Mouse (Mus musculus) CH12.LX (cell line): ENCODE results near the gene Flt3l. TPM values are rescaled to one million over a fixed set of nuclear protein-coding genes. Genes with fewer than 3 reads are reported as not detected.

Experiments
- DNase-seq: peaks from one replicate; pipeline ENCODE4 v3.0.0-alpha.2; 2013; ENCODE audit errors: extremely low read depth
- H3K27ac ChIP-seq: 2 replicates; pipeline ENCODE4 v1.5.1; 2012; ENCODE audit warnings: low read depth, mild to moderate bottlenecking, control low read depth, moderate library complexity; ENCODE audit not compliant: insufficient read depth
- H3K27me3 ChIP-seq: replicated peaks from 2 replicates; pipeline ENCODE3; 2012; ENCODE audit warnings: inconsistent platforms
- H3K36me3 ChIP-seq, 2 experiments: replicated peaks in 1 of 2; 2 replicates each; pipeline versions ENCODE3 to v1.6.1; 2012; ENCODE audit warnings: inconsistent platforms in 1 of 2, low read length in 1 of 2, mild to moderate bottlenecking in 1 of 2, mixed read lengths in 1 of 2, moderate library complexity in 1 of 2; ENCODE audit not compliant: control insufficient read depth in 1 of 2, insufficient read depth in 1 of 2
- H3K4me1 ChIP-seq, 2 experiments: 2 replicates each; pipeline ENCODE4 v1.6.1; 2012; ENCODE audit warnings: inconsistent platforms in 1 of 2, moderate library complexity in 1 of 2; ENCODE audit not compliant: insufficient read depth in 2 of 2, control insufficient read depth in 1 of 2
- H3K4me2 ChIP-seq: 2 replicates; pipeline ENCODE4 v1.6.1; 2012; ENCODE audit warnings: low read depth, mild to moderate bottlenecking, control low read depth; ENCODE audit not compliant: poor library complexity, insufficient read depth, severe bottlenecking
- H3K4me3 ChIP-seq, 3 experiments: fragments of 150-350 bp in 1 of 3; sonication (generic) in 1 of 3; replicated peaks in 1 of 3; 2 replicates each; pipeline versions ENCODE3 to v1.5.1; 2011 to 2012; ENCODE audit warnings: low read depth in 2 of 3, low read length in 2 of 3, mild to moderate bottlenecking in 2 of 3, moderate library complexity in 2 of 3, control low read depth in 1 of 3, improper control_type of control experiment in 1 of 3, inconsistent platforms in 1 of 3, mixed read lengths in 1 of 3; ENCODE audit not compliant: poor library complexity in 1 of 3
- H3K79me2 ChIP-seq: replicated peaks from 2 replicates; pipeline ENCODE4 v1.6.1; 2012; ENCODE audit warnings: mild to moderate bottlenecking, moderate library complexity; ENCODE audit not compliant: control insufficient read depth, poor library complexity, insufficient read depth, severe bottlenecking; ENCODE audit errors: extremely low read depth
- H3K9ac ChIP-seq: 2 replicates; pipeline ENCODE4 v1.6.1; 2012; ENCODE audit warnings: low read depth, mild to moderate bottlenecking, control low read depth, moderate library complexity; ENCODE audit not compliant: insufficient read depth
- H3K9me3 ChIP-seq: replicated peaks from 2 replicates; pipeline ENCODE3; 2012; ENCODE audit warnings: low read length, inconsistent platforms, mixed read lengths
- CHD2 ChIP-seq: IDR thresholded peaks from 2 replicates; pipeline ENCODE4 v1.6.1; 2011; ENCODE audit warnings: low read length, improper control_type of control experiment
- EP300 ChIP-seq: IDR thresholded peaks from 2 replicates; pipeline ENCODE4 v1.6.1; 2011; ENCODE audit warnings: low read length, improper control_type of control experiment
- ETS1 ChIP-seq: conservative IDR thresholded peaks from 2 replicates; pipeline ENCODE4 v1.6.1; 2012; ENCODE audit warnings: low read depth, mild to moderate bottlenecking, inconsistent platforms, low read length, improper control_type of control experiment, moderate library complexity
- GABPA ChIP-seq: IDR thresholded peaks from 2 replicates; pipeline ENCODE4 v1.6.1; 2012; ENCODE audit warnings: low read depth, low read length, improper control_type of control experiment, inconsistent platforms; ENCODE audit not compliant: insufficient replicate concordance
- IRF4 ChIP-seq: IDR thresholded peaks from 2 replicates; pipeline ENCODE4 v1.6.1; 2014; ENCODE audit warnings: low read depth, mild to moderate bottlenecking, inconsistent platforms, low read length, improper control_type of control experiment
- JUND ChIP-seq: conservative IDR thresholded peaks from 2 replicates; pipeline ENCODE4 v1.6.1; 2011; ENCODE audit warnings: low read depth, low read length, improper control_type of control experiment
- MYC ChIP-seq: IDR thresholded peaks from 2 replicates; pipeline ENCODE4 v1.6.1; 2011; ENCODE audit warnings: low read depth, mild to moderate bottlenecking, improper control_type of control experiment, low read length
- NELFE ChIP-seq: IDR thresholded peaks from 2 replicates; pipeline ENCODE4 v1.6.1; 2011; ENCODE audit warnings: low read depth, low read length, improper control_type of control experiment
- NRF1 ChIP-seq: IDR thresholded peaks from 2 replicates; pipeline ENCODE4 v1.6.1; 2014; ENCODE audit warnings: low read depth, mild to moderate bottlenecking, inconsistent platforms, low read length, improper control_type of control experiment, moderate library complexity
- POLR2A ChIP-seq: IDR thresholded peaks from 2 replicates; pipeline ENCODE4 v1.6.1; 2011; ENCODE audit warnings: low read depth, mild to moderate bottlenecking, improper control_type of control experiment, low read length
- RCOR1 ChIP-seq: conservative IDR thresholded peaks from 2 replicates; pipeline ENCODE4 v1.6.1; 2012; ENCODE audit warnings: low read depth, mild to moderate bottlenecking, inconsistent platforms, low read length, improper control_type of control experiment
- SIN3A ChIP-seq: IDR thresholded peaks from 2 replicates; pipeline ENCODE4 v1.6.1; 2012; ENCODE audit warnings: low read length, improper control_type of control experiment, inconsistent platforms
- SMC3 ChIP-seq: IDR thresholded peaks from 2 replicates; pipeline ENCODE4 v1.6.1; 2011; ENCODE audit warnings: low read depth, low read length, improper control_type of control experiment
- TCF12 ChIP-seq: IDR thresholded peaks from 2 replicates; pipeline ENCODE4 v1.6.1; 2014; ENCODE audit warnings: low read depth, mild to moderate bottlenecking, inconsistent platforms, low read length, improper control_type of control experiment
- USF1 ChIP-seq: IDR thresholded peaks from 2 replicates; pipeline ENCODE4 v1.6.1; 2014; ENCODE audit warnings: low read depth, mild to moderate bottlenecking, inconsistent platforms, low read length, improper control_type of control experiment
- ZMIZ1 ChIP-seq: IDR thresholded peaks from 2 replicates; pipeline ENCODE4 v1.6.1; 2012; ENCODE audit warnings: low read depth, mild to moderate bottlenecking, inconsistent platforms, low read length, improper control_type of control experiment
- dilution Hi-C: fragments of 300-500 bp; cut with MboI; formaldehyde crosslinking; loops from 2 replicates; pipeline ENCODE4 v1.14.3; 2020; ENCODE audit warnings: low sequenced_read_pairs; ENCODE audit not compliant: extremely low pct_unique_long_range_greater_than_20kb, extremely low pct_ligation_motif_present
- in situ Hi-C: fragments of 300-500 bp; cut with MboI; formaldehyde crosslinking; loops from 3 replicates; pipeline ENCODE4 v1.14.3; 2019; ENCODE audit warnings: low sequenced_read_pairs, low pct_ligation_motif_present, low pct_unique_long_range_greater_than_20kb, mixed read lengths
- polyA plus RNA-seq: library from polyadenylated mRNA; unstranded; fragments of >175 nt; gene quantifications from 2 replicates; pipeline ENCODE4 v1.2.1, GENCODE M21; 2012; ENCODE audit warnings: low read depth; ENCODE audit not compliant: insufficient read length
- total RNA-seq, 2 experiments: library from RNA; depleted of rRNA; stranded (reverse); fragments of 300-350 nt in 1 of 2; fragments of >200 nt in 1 of 2; gene quantifications; 2 replicates each; pipeline ENCODE4 v1.2.3; 2012 to 2014

Flt3l gene
- total and polyA plus RNA-seq, 3 experiments, result 4.6 to 14.9 (median 4.9) TPM

GRCm38 (mm10) chr7:45144368-45145174 lies 8.3 kb upstream of the Flt3l start:
- no peaks in the 10 kb centered on the region for H3K79me2 ChIP-seq
- no peaks in the 10 kb centered on the region for H3K27me3 ChIP-seq
- H3K36me3 ChIP-seq, result peaks cover 12 to 85% of the 10 kb centered on the region in 2 experiments
- no peak overlapping the region for H3K27ac ChIP-seq
- dilution Hi-C loops (no loop called here), in situ Hi-C loops (no loop called here)
- H3K9me3 ChIP-seq, result no peaks in the 10 kb centered on the region
- H3K4me1 ChIP-seq, result peaks cover 0 to 18% of the 10 kb centered on the region in 2 experiments; a peak in 2 of 4 replicates
- TF ChIP-seq TCF12 (no peak), JUND (no peak), MYC (no peak), RCOR1 (no peak), POLR2A (no peak), NELFE (no peak), ZMIZ1 (no peak), GABPA (no peak)
- H3K9ac ChIP-seq, result no peak overlapping the region
- no peak for DNase-seq
- H3K4me2 ChIP-seq, result no peak overlapping the region
- H3K4me3 ChIP-seq, result no peak overlapping the region

GRCm38 (mm10) chr7:45141914-45142313 lies 5.7 kb upstream of the Flt3l start:
- in situ Hi-C loops, result no loop called here
- no peak overlapping the region for H3K4me3 ChIP-seq
- no peak for DNase-seq
- no peak overlapping the region for H3K9ac ChIP-seq
- no peak for TF ChIP-seq ETS1
- TF ChIP-seq IRF4, result no peak
- TF ChIP-seq NELFE, result no peak
- no peak for TF ChIP-seq TCF12
- no peak for TF ChIP-seq EP300
- no peak for TF ChIP-seq POLR2A
- no peak for TF ChIP-seq JUND
- H3K79me2 ChIP-seq, result no peaks in the 10 kb centered on the region
- dilution Hi-C loops, result no loop called here
- no peaks in the 10 kb centered on the region for H3K9me3 ChIP-seq
- H3K27ac ChIP-seq, result no peak overlapping the region
- no peak overlapping the region for H3K4me2 ChIP-seq
- H3K36me3 ChIP-seq, result peaks cover 12 to 62% of the 10 kb centered on the region in 2 experiments
- H3K4me1 ChIP-seq, result peaks cover 0 to 13% of the 10 kb centered on the region in 2 experiments; a peak in 2 of 4 replicates
- H3K27me3 ChIP-seq, result no peaks in the 10 kb centered on the region

- H3K4me3 ChIP-seq, result no peak overlapping the region
- H3K36me3 ChIP-seq, result peaks cover 12 to 56% of the 10 kb centered on the region in 2 experiments
- H3K27me3 ChIP-seq, result no peaks in the 10 kb centered on the region
- no peak overlapping the region for H3K27ac ChIP-seq
- in situ Hi-C loops (no loop called here), dilution Hi-C loops (no loop called here)
- H3K79me2 ChIP-seq, result no peaks in the 10 kb centered on the region
- DNase-seq, result no peak
- no peaks in the 10 kb centered on the region for H3K9me3 ChIP-seq
- H3K9ac ChIP-seq, result no peak overlapping the region
- no peak overlapping the region for H3K4me2 ChIP-seq
- H3K4me1 ChIP-seq, result peaks cover 0 to 17% of the 10 kb centered on the region in 2 experiments; a peak in 2 of 4 replicates
- TF ChIP-seq EP300 (no peak), SMC3 (no peak), CHD2 (no peak), NRF1 (no peak), USF1 (no peak), RCOR1 (no peak), SIN3A (no peak)
Measured at GRCm38 (mm10) chr7:45141319-45141718, 5.1 kb upstream of the Flt3l start.
